Mouse (Mus musculus) hindbrain, embryonic 16.5 days (tissue): ENCODE measurements at regions not wholly inside any gene's neighbourhood (a gene's known extent, or its start where the extent isn't known, plus 50 kb on each side); places are given as distances from the start of the nearest gene placed in this dataset.

Experiments
- ATAC-seq: fragments of 200-750 bp; cut with Nextera tagmentation; 2 replicates; pipeline ENCODE4 v1.8.0; 2017; ENCODE audit warnings: moderate TSS enrichment, moderate library complexity
- H3K27ac ChIP-seq: fragments of 300-500 bp; sonication (generic); 2 replicates; pipeline ENCODE4 v1.5.1; 2014; ENCODE audit warnings: low read depth, mild to moderate bottlenecking, control low read depth, low read length, moderate library complexity
- H3K27me3 ChIP-seq: fragments of 300-500 bp; sonication (generic); replicated peaks from 2 replicates; pipeline ENCODE4 v1.6.1; 2014; ENCODE audit warnings: low read length; ENCODE audit not compliant: control insufficient read depth, insufficient read depth
- H3K36me3 ChIP-seq: fragments of 300-500 bp; sonication (generic); 2 replicates; pipeline ENCODE4 v1.6.1; 2014; ENCODE audit warnings: mild to moderate bottlenecking, low read length, moderate library complexity, mixed read lengths; ENCODE audit not compliant: control insufficient read depth, insufficient read depth
- H3K4me1 ChIP-seq: fragments of 300-500 bp; sonication (generic); 2 replicates; pipeline ENCODE4 v1.6.1; 2014; ENCODE audit warnings: low read depth, low read length; ENCODE audit not compliant: control insufficient read depth, insufficient read depth
- H3K4me2 ChIP-seq: fragments of 300-500 bp; sonication (generic); 2 replicates; pipeline ENCODE4 v1.6.1; 2014; ENCODE audit warnings: mild to moderate bottlenecking, low read length, control low read depth, moderate library complexity
- H3K4me3 ChIP-seq: fragments of 300-500 bp; sonication (generic); 2 replicates; pipeline ENCODE4 v1.5.1; 2014; ENCODE audit warnings: mild to moderate bottlenecking, low read length, control low read depth, moderate library complexity
- H3K9ac ChIP-seq: fragments of 300-500 bp; sonication (generic); 2 replicates; pipeline ENCODE4 v1.6.1; 2014; ENCODE audit warnings: low read depth, mild to moderate bottlenecking, control low read depth, low read length, moderate library complexity
- H3K9me3 ChIP-seq: fragments of 300-500 bp; sonication (generic); 2 replicates; pipeline ENCODE4 v1.6.1; 2014; ENCODE audit warnings: mild to moderate bottlenecking, low read length, moderate library complexity; ENCODE audit not compliant: control insufficient read depth
- WGBS: fragments of 180-500 bp; shearing (Covaris S2); extraction: QIAGEN DNeasy Blood & Tissue Kit; methylation state at CpG from one replicate; pipeline ENCODE4 v1.1.7; 2014; 5-methylcytosine and 5-hydroxymethylcytosine counted together

DNA sequence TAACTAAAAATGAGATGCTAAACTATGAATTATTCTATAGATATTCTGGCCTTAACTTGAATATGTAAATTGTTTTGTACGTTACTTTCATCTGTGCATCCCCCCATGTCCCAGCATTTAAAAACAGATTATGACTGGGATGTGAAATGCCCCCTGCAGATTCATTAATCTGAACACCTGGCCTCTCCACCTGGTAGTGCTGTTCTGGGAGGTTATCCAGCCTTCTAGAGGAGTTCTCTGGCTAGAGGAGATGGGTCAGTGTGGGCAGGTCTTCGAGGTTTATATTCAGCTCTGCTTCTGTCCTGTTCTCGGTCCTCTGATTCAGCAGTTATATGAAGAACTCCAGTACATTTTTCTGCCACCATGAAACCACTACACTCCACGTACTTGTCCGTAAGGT is 625.2 kb upstream of the Adgra3 start:
- WGBS: 81% methylated on average over 5 of the region's 5 CpGs
- no peaks in the 10 kb centered on the region for H3K4me1 ChIP-seq
- no peak overlapping the region for H3K4me3 ChIP-seq
- no peaks in the 10 kb centered on the region for H3K36me3 ChIP-seq
- H3K27me3 ChIP-seq: no peaks in the 10 kb centered on the region
- no peak overlapping the region for H3K27ac ChIP-seq
- no peak overlapping the region for H3K9ac ChIP-seq
- H3K9me3 ChIP-seq: no peaks in the 10 kb centered on the region
- ATAC-seq: no peak
- no peak overlapping the region for H3K4me2 ChIP-seq

DNA sequence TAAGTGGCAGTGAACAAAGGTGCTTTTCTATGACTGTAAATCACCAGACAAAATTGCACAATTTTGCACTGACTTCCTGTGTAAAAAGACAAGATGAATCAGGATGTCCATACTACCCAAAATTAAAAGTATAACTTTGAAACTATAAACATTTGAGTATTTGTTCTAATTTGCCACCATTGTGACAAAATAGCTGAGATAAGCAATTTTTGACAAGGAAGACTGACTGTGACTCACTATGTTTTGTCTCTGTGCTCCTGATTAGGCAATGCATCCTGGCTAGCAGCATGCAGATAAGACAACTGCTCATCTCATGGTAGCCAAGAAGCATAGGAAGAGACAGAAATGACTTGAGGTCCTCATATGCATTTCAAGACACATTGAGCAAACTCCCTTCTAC is 577.7 kb upstream of the Adgra3 start:
- Histone ChIP-seq H3K4me2 (no peak overlapping the region), H3K4me1 (no peaks in the 10 kb centered on the region), H3K9me3 (no peaks in the 10 kb centered on the region)

DNA sequence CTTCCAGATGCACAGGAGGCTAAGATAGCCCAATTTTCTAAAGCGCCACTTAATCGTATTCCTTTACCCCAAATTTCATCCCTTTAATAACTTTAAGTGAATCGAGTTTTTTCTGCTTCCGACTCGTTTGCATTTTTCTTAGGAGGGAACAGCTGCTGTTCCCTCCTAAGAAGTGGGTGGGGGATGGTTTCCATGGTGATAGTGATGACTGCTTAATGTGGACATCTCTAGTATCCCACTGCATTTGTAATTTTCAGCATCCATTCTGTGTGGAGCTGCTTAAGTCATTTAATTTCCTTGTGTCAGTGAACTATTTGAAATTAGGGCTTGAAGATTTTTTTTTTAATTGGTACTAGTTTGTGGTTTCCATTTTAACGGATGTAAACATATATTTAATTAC is 567.8 kb upstream of the Adgra3 start:
- no peak overlapping the region for H3K9ac ChIP-seq
- no peak overlapping the region for H3K4me2 ChIP-seq
- no peak overlapping the region for H3K4me3 ChIP-seq
- H3K27me3 ChIP-seq: no peaks in the 10 kb centered on the region
- no peak overlapping the region for H3K27ac ChIP-seq
- no peaks in the 10 kb centered on the region for H3K4me1 ChIP-seq
- H3K36me3 ChIP-seq: no peaks in the 10 kb centered on the region
- 61% methylated on average over 6 of the region's 6 CpGs for WGBS
- no peak for ATAC-seq
- no peaks in the 10 kb centered on the region for H3K9me3 ChIP-seq

More for the DNA sequence above, 577.7 kb upstream of the Adgra3 start:
- Histone ChIP-seq H3K4me3 (no peak overlapping the region), H3K36me3 (no peaks in the 10 kb centered on the region), H3K9ac (no peak overlapping the region), H3K27me3 (no peaks in the 10 kb centered on the region), H3K27ac (no peak overlapping the region)
- no peak for ATAC-seq

DNA sequence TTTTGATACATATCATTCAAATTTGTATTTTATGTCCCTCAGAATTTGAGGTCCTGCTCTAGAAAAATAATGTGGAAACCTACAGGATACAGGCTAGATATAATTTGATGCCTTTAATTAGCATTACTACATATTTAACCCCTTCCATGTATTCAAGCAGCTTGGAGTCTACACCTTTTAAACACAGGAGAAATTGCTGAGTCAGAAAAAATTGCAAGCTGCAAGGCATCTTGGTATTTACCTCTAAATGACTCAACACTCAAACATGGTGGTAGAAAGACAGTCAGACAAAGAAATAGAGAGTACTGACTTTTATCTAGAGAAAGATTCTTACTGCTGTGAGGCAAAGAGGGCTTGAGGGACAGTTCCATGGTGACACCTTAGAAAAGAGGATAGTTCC is 565.4 kb upstream of the Adgra3 start:
- Histone ChIP-seq H3K9ac (no peak overlapping the region), H3K27ac (no peak overlapping the region), H3K4me3 (no peak overlapping the region), H3K27me3 (no peaks in the 10 kb centered on the region), H3K4me2 (no peak overlapping the region), H3K9me3 (no peaks in the 10 kb centered on the region), H3K36me3 (no peaks in the 10 kb centered on the region), H3K4me1 (no peaks in the 10 kb centered on the region)
- ATAC-seq: no peak
